Mouse (Mus musculus) G1E (cell line): ENCODE results near the gene Srrm2.

ENCODE experiments used
- CTCF ChIP-seq: IDR thresholded peaks from 2 replicates; pipeline ENCODE4 v1.5.1; 2012; ENCODE audit warnings: low read depth, low read length, inconsistent platforms, mixed read lengths
- GATA1 ChIP-seq: IDR thresholded peaks from 2 replicates; pipeline ENCODE4 v1.6.1; 2012; ENCODE audit warnings: borderline replicate concordance, low read length, inconsistent platforms, mixed read lengths
- POLR2AphosphoS5 ChIP-seq: IDR thresholded peaks from 2 replicates; pipeline ENCODE4 v1.6.1; 2012; ENCODE audit warnings: low read depth, low read length, inconsistent platforms; ENCODE audit not compliant: insufficient replicate concordance
- TAL1 ChIP-seq: conservative IDR thresholded peaks from 2 replicates; pipeline ENCODE4 v1.6.1; 2012; ENCODE audit warnings: low read depth, low read length, inconsistent platforms, mixed read lengths

DNA sequence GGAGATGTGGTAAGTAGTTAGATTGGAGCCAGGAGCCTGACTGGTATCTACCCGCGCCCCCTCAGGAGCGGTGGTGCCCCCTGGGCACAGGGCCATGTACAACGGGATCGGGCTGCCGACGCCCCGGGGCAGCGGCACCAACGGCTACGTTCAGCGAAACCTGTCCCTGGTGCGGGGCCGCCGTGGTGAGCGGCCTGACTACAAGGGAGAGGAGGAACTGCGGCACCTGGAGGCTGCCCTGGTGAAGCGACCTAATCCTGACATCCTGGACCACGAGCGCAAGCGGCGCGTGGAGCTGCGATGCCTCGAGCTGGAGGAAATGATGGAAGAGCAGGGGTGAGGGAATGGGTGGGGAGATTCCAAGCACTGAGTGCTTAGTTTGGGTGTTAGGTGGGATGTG lies 16.5 kb downstream of the Srrm2 start:
- TF ChIP-seq CTCF (no peak), GATA1 (no peak), POLR2AphosphoS5 (no peak), TAL1 (no peak)
